In genomic region chr6:87653904-87654638, GRCm38 (mm10) we compare ENCODE assay signal across 12 mouse cellular contexts. TPM values are rescaled to one million over a fixed set of nuclear protein-coding genes. Genes with fewer than 3 reads are reported as not detected.
DNase-seq lines count a peak whose midpoint lies in the region; ATAC-seq lines count a peak whose summit lies in the region.
"Had no signal": no experiment of that assay in that cellular context is flagged by ENCODE, and none has a peak within 500 bp of the region (broad histone marks: within the 10 kb centered on the region; RNA-seq: fewer than 3 reads in every experiment).

No protein-coding gene starts in this region.

- peak; percentile 33 for DNase-seq in gastrocnemius, postnatal 10 days
- DNase-seq in gastrocnemius, adult 8-10 months (ENCODE audit: low spot score in 2 of 2) = no peak
- DNase-seq in kidney, postnatal 10 days = peak; percentile 30
- DNase-seq in kidney, adult 18-20 months = no peak
- DNase-seq in embryo, embryonic 10.5 days (ENCODE audit: low spot score) = no peak
- no peak for DNase-seq in left cerebral cortex, adult 11 months (ENCODE audit: low spot score)
- DNase-seq: adrenal gland, postnatal 10 days; cerebellum, postnatal 25 days; retina, postnatal 1 day had no signal

- peak; percentile 73 for ATAC-seq in CD4-positive, CD25-positive, alpha-beta regulatory T cell, adult 4 months
- ATAC-seq in inflammation-experienced regulatory T-cells, adult 6 months = peak; percentile 48
- ATAC-seq: midbrain, embryonic 13.5 days had no signal

RNA-seq across cellular contexts. Expression of gene Aplf, which starts 17.9 kb away (rescaled TPM):
- 1 to 10 TPM; 3.2 to 3.9 TPM for total RNA-seq in gastrocnemius, postnatal 10 days (2021)
- total RNA-seq in gastrocnemius, adult 8-10 months (2022) = 1 to 10 TPM; 2.3 to 3.1 (median 2.8) TPM
- polyA plus RNA-seq in CD4-positive, CD25-positive, alpha-beta regulatory T cell, adult 4 months (2017; shearing (Covaris generic)) = 1 to 10 TPM; 2.9 to 5.6 TPM
- 1 to 10 TPM; 4.3 to 5.4 (median 4.8) TPM for polyA plus RNA-seq in inflammation-experienced regulatory T-cells, adult 6 months (2017; shearing (Covaris generic))

Comparison
In these comparisons a context has a peak if more than half of its experiments do, and no peak if none do; other contexts are left out.
1. DNase-seq: peak in gastrocnemius, postnatal 10 days (single experiment) and kidney, postnatal 10 days (single experiment); none in gastrocnemius, adult 8-10 months (0 of 2), kidney, adult 18-20 months (single experiment), embryo, embryonic 10.5 days (single experiment) and left cerebral cortex, adult 11 months (single experiment).